Comparison of ENCODE assay signal across 8 mouse cellular contexts in genomic region chr10:78464792-78465207, GRCm38 (mm10). TPM values are rescaled to one million over a fixed set of nuclear protein-coding genes. Genes with fewer than 3 reads are reported as not detected.
DNase-seq lines count a peak whose midpoint lies in the region; ATAC-seq and TF ChIP-seq lines count a peak whose summit lies in the region.

Pdxk (minus strand) TSS chr10:78464975.

- DNase-seq in 416B (ENCODE audit: low read depth), result peak; percentile 96
- peak; percentile 97 to 98 for DNase-seq in heart, adult 9 months (ENCODE audit: low spot score in 2 of 2)
- peak; percentile 95 to 97 for DNase-seq in monocyte, adult 2 months (ENCODE audit: low read depth in 1 of 2, low spot score in 2 of 2)
- DNase-seq in spleen, postnatal 36 days (ENCODE audit: low spot score in 2 of 2), result peak; percentile 96

- 0 out of 2 replicates have a peak, but pooled peaks have one; percentile 2 for TF ChIP-seq CTCF in bone marrow, adult 2 months (IDR thresholded peaks at IDR 0.05; ENCODE audit: control insufficient read depth, insufficient read depth, low read length)

- peaks cover 1% of the 10 kb centered on the region; the same call in 1 of the 2 replicates for H3K4me1 ChIP-seq in bone marrow, adult 2 months (ENCODE audit: control insufficient read depth, insufficient read depth, low read length)
- H3K4me1 ChIP-seq in embryonic facial prominence, embryonic 15.5 days, result peaks cover 22% of the 10 kb centered on the region
- H3K4me1 ChIP-seq in kidney, embryonic 14.5 days (ENCODE audit: control insufficient read depth, insufficient read depth, low read length), result peaks cover 9% of the 10 kb centered on the region
- peaks cover 41% of the 10 kb centered on the region for H3K4me1 ChIP-seq in limb, embryonic 15.5 days

- H3K4me2 ChIP-seq in embryonic facial prominence, embryonic 15.5 days (replicated peaks), result peak within 1 kb of the TSS; percentile 99
- peak within 1 kb of the TSS; percentile 99 for H3K4me2 ChIP-seq in kidney, embryonic 14.5 days (replicated peaks; ENCODE audit: low read depth, low read length)
- peak within 1 kb of the TSS; percentile 100 for H3K4me2 ChIP-seq in limb, embryonic 15.5 days

- whole genome bisulfite sequencing in bone marrow, adult 2 months, result under 1% methylated on average over 35 of the region's 35 CpGs
- WGBS in embryonic facial prominence, embryonic 15.5 days, result 0% methylated on average over 35 of the region's 35 CpGs
- WGBS in kidney, embryonic 14.5 days, result under 1% methylated on average over 33 of the region's 35 CpGs
- WGBS in limb, embryonic 15.5 days, result under 1% methylated on average over 35 of the region's 35 CpGs

- H3K27me3 ChIP-seq in embryonic facial prominence, embryonic 15.5 days, result no peaks in the 10 kb centered on the region
- H3K27me3 ChIP-seq in kidney, embryonic 14.5 days (ENCODE audit: control insufficient read depth, insufficient read depth, low read length), result no peaks in the 10 kb centered on the region
- H3K27me3 ChIP-seq in limb, embryonic 15.5 days, result no peaks in the 10 kb centered on the region

- H3K9ac ChIP-seq in embryonic facial prominence, embryonic 15.5 days, result peak within 1 kb of the TSS; percentile 68
- peak within 1 kb of the TSS; percentile 72 for H3K9ac ChIP-seq in kidney, embryonic 14.5 days (ENCODE audit: low read depth, low read length)
- peak within 1 kb of the TSS; percentile 65 for H3K9ac ChIP-seq in limb, embryonic 15.5 days

- ATAC-seq in embryonic facial prominence, embryonic 15.5 days (ENCODE audit: insufficient number of reproducible peaks, low FRiP score, low TSS enrichment, low read depth), result peak; percentile 92
- ATAC-seq in kidney, embryonic 14.5 days (ENCODE audit: low FRiP score, low TSS enrichment), result peak; percentile 94
- ATAC-seq in limb, embryonic 15.5 days (ENCODE audit: insufficient number of reproducible peaks, low FRiP score, low TSS enrichment, low read depth), result peak; percentile 91

- peak within 1 kb of the TSS; percentile 77 for H3K27ac ChIP-seq in bone marrow, adult 2 months (ENCODE audit: control insufficient read depth, insufficient read depth, low read depth, low read length, poor library complexity)
- peak within 1 kb of the TSS; percentile 28; the same call in 1 of the 2 replicates for H3K27ac ChIP-seq in embryonic facial prominence, embryonic 15.5 days (replicated peaks)
- H3K27ac ChIP-seq in kidney, embryonic 14.5 days (ENCODE audit: low read depth, low read length), result no peak within 1 kb of the TSS
- H3K27ac ChIP-seq in limb, embryonic 15.5 days, result peak within 1 kb of the TSS; percentile 73

- TF ChIP-seq POLR2A in bone marrow, adult 2 months (IDR thresholded peaks at IDR 0.05; ENCODE audit: borderline replicate concordance, control insufficient read depth, low read depth, low read length), result peak; percentile 15; the same call in 1 of the 2 replicates

- no peaks in the 10 kb centered on the region for H3K9me3 ChIP-seq in embryonic facial prominence, embryonic 15.5 days (replicated peaks)
- no peaks in the 10 kb centered on the region for H3K9me3 ChIP-seq in kidney, embryonic 14.5 days (ENCODE audit: control insufficient read depth, low read length)
- no peaks in the 10 kb centered on the region for H3K9me3 ChIP-seq in limb, embryonic 15.5 days

- peak within 1 kb of the TSS; percentile 83 for H3K4me3 ChIP-seq in bone marrow, adult 2 months (replicated peaks; ENCODE audit: control insufficient read depth, low read depth, low read length)
- peak within 1 kb of the TSS; percentile 74 for H3K4me3 ChIP-seq in embryonic facial prominence, embryonic 15.5 days (replicated peaks)
- peak within 1 kb of the TSS; percentile 68 for H3K4me3 ChIP-seq in kidney, embryonic 14.5 days (ENCODE audit: low read length)
- H3K4me3 ChIP-seq in limb, embryonic 15.5 days, result peak within 1 kb of the TSS; percentile 73

- no peaks in the 10 kb centered on the region for H3K36me3 ChIP-seq in embryonic facial prominence, embryonic 15.5 days
- no peaks in the 10 kb centered on the region for H3K36me3 ChIP-seq in kidney, embryonic 14.5 days (ENCODE audit: control insufficient read depth, insufficient read depth, low read length)
- H3K36me3 ChIP-seq in limb, embryonic 15.5 days, result no peaks in the 10 kb centered on the region

RNA-seq across cellular contexts. Expression of gene Pdxk, which starts in this region (rescaled TPM):
- polyA plus RNA-seq in bone marrow, adult 2 months (2011; ENCODE audit: insufficient read depth, insufficient read length, low replicate concordance, missing spikeins), result 2.2 and 3.3 TPM in 2 replicates
- polyA plus RNA-seq in embryonic facial prominence, embryonic 15.5 days (2015; fragmentation: Nextera tagmentation; extraction: Ambion mirVana), result 12.7 and 14.1 TPM in 2 replicates
- polyA plus RNA-seq in kidney, embryonic 14.5 days (2014; fragmentation: Nextera tagmentation; extraction: Ambion mirVana), result 6.9 and 13.2 TPM in 2 replicates
- polyA plus RNA-seq in limb, embryonic 15.5 days (2015; fragmentation: Nextera tagmentation; extraction: Ambion mirVana), result 11.9 and 13.1 TPM in 2 replicates
